Mouse (Mus musculus): ENCODE data around the gene Asic2.

DNA sequence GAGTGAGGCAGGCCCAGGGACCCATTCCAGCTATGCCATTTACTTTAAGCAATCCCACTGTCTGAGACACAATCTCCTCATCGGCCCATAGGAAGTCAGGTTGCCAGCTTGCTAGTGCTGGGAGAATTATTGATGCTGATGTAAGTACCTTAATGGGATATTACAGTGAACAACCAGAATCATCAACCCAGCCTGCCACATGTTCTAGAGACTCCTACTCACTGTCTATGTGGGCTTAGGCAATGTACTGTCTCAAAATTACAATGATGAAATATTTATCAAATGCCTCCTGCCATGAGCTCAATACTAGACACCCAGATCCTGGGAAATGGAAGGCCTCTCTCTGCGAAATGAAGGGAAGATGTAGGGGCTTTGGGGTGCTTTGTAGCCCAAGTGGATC, 876.1 kb downstream of the Asic2 start:
- TF ChIP-seq MAZ (IDR thresholded peaks at IDR 0.05; ENCODE audit: low read depth, low read length) (no peak), MYC (IDR thresholded peaks at IDR 0.05; ENCODE audit: low read depth, low read length) (no peak), POLR2A (IDR thresholded peaks at IDR 0.05; ENCODE audit: control insufficient read depth in 1 of 2, insufficient read depth in 1 of 2, low read depth in 1 of 2, low read length in 2 of 2, poor library complexity in 1 of 2) (no peak), GATA1 (IDR thresholded peaks at IDR 0.05; ENCODE audit: low read depth, low read length) (no peak)
